Mouse (Mus musculus): Measurements from ENCODE around the gene Gast. TPM values are rescaled to one million over a fixed set of nuclear protein-coding genes. Genes with fewer than 3 reads are reported as not detected.
A peak's percentile ranks its signal among the peaks of the same experiment; 100 is the strongest.

Gene Gast
- total and polyA plus RNA-seq, 2 experiments from 2014 or later, result not detected

DNA sequence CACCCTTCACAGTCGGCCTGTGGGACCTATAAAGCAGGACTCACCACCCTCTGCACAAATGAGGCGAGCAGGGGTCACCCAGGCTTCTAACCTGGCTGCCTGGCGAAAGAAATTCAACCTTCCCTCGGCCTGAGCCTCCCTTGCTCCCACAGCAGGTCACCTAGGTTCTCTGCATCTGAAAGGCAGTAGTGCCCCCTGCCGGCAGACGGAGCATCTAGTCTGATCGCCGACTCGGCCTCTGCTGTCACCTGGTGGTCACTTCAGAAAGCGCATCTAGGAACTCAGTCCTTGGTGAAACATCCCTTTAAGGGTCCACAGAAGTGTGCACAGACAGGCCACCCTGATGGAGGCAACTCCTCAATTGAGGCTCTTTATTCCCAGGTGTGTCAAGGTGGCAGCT, 38.9 kb upstream of the Gast start:
- H3K36me3 ChIP-seq (replicated peaks; ENCODE audit: control insufficient read depth, insufficient read depth, low read length), result no peaks in the 10 kb centered on the region
- H3K4me3 ChIP-seq (ENCODE audit: low read depth, low read length), result no peak overlapping the region
- ATAC-seq (ENCODE audit: insufficient read depth, low read depth) (peak; percentile 52), DNase-seq (ENCODE audit: low spot score) (peak; percentile 75)
- TF ChIP-seq EP300 (IDR thresholded peaks at IDR 0.05; ENCODE audit: low read depth) (no peak), CTCF (IDR thresholded peaks at IDR 0.05; ENCODE audit: low read depth) (peak; percentile 100)
- H3K27ac ChIP-seq (ENCODE audit: low read depth), result no peak overlapping the region
- 10% methylated on average over 10 of the region's 10 CpGs for WGBS
- H3K4me2 ChIP-seq (ENCODE audit: low read depth, low read length), result no peak overlapping the region
- H3K9ac ChIP-seq (replicated peaks; ENCODE audit: low read depth, low read length), result no peak overlapping the region
- H3K27me3 ChIP-seq (ENCODE audit: control insufficient read depth, insufficient read depth, low read length), result 0 out of 2 replicates have a peak, but pooled peaks cover 8% of the 10 kb centered on the region
- H3K4me1 ChIP-seq (ENCODE audit: control insufficient read depth, insufficient read depth), result 0 out of 2 replicates have a peak, but pooled peaks cover 4% of the 10 kb centered on the region
- no peaks in the 10 kb centered on the region for H3K9me3 ChIP-seq (replicated peaks; ENCODE audit: control insufficient read depth, low read length)

DNA sequence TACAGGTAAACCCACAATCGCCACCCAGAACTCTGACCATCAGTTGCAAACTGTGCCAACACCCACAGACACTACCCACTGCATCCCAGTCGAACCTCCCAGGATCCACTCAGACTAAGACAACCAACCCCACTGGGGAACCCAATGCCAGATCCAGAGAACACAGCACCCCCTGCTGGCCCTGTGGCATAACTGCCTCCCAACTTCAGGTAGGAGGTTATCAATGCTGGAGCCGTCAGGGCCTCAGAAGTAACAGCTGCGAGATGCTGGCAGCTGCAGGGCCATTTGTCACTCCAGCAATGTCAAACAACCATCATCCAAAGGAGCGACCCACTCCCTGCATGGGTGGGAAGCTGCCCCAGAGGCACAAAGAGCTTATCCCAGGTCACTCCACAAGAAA, 36.4 kb upstream of the Gast start:
- DNase-seq (ENCODE audit: low spot score) (no peak), ATAC-seq (ENCODE audit: insufficient read depth, low read depth) (no peak)
- 0 out of 2 replicates have a peak, but pooled peaks cover 4% of the 10 kb centered on the region for H3K4me1 ChIP-seq (ENCODE audit: control insufficient read depth, insufficient read depth)
- WGBS, result 33% methylated on average over 5 of the region's 5 CpGs
- no peaks in the 10 kb centered on the region for H3K36me3 ChIP-seq (replicated peaks; ENCODE audit: control insufficient read depth, insufficient read depth, low read length)
- TF ChIP-seq CTCF (IDR thresholded peaks at IDR 0.05; ENCODE audit: low read depth) (peak; percentile 36), EP300 (IDR thresholded peaks at IDR 0.05; ENCODE audit: low read depth) (no peak)
- H3K4me3 ChIP-seq (ENCODE audit: low read depth, low read length), result no peak overlapping the region
- H3K9me3 ChIP-seq (replicated peaks; ENCODE audit: control insufficient read depth, low read length), result no peaks in the 10 kb centered on the region
- H3K4me2 ChIP-seq (ENCODE audit: low read depth, low read length), result peak overlapping the region; percentile 32; the same call in 1 of the 2 replicates
- H3K27ac ChIP-seq (ENCODE audit: low read depth), result no peak overlapping the region
- H3K9ac ChIP-seq (replicated peaks; ENCODE audit: low read depth, low read length), result no peak overlapping the region
- H3K27me3 ChIP-seq (ENCODE audit: control insufficient read depth, insufficient read depth, low read length), result 0 out of 2 replicates have a peak, but pooled peaks cover 8% of the 10 kb centered on the region

- WGBS, result 15% methylated on average over 18 of the region's 18 CpGs
- no peak overlapping the region for H3K4me3 ChIP-seq (ENCODE audit: low read depth, low read length)
- no peaks in the 10 kb centered on the region for H3K9me3 ChIP-seq (replicated peaks; ENCODE audit: control insufficient read depth, low read length)
These were observed 35.8 kb upstream of the Gast start for GRCm38 (mm10) chr11:100298274-100299036.

DNA sequence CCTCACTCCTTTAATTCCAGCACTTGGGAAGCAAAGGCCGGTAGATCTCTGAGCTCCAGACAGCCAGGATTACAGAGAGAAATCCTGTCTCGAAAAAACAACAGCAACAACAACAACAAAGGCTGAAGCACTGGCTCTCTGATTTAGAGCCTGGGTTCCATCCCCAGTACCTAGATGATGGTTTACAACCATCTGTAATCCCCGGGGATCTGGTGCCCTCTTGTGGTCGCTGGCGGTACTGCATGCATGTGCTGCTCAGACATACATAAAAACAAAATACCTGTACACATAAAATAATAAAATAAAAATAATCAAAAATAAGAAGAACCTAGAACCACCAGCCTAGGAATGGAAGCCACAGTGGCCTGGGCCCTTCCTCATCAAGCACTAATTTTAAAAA, 33.9 kb upstream of the Gast start:
- H3K9me3 ChIP-seq (replicated peaks; ENCODE audit: control insufficient read depth, low read length), result no peaks in the 10 kb centered on the region
- no peak overlapping the region for H3K4me3 ChIP-seq (ENCODE audit: low read depth, low read length)
- no peak for ATAC-seq (ENCODE audit: insufficient read depth, low read depth)
- no peak overlapping the region for H3K27ac ChIP-seq (ENCODE audit: low read depth)
- DNase-seq (ENCODE audit: low spot score), result no peak
- H3K36me3 ChIP-seq (replicated peaks; ENCODE audit: control insufficient read depth, insufficient read depth, low read length), result no peaks in the 10 kb centered on the region
- H3K27me3 ChIP-seq (ENCODE audit: control insufficient read depth, insufficient read depth, low read length), result 0 out of 2 replicates have a peak, but pooled peaks cover 8% of the 10 kb centered on the region
- peak; percentile 90 for TF ChIP-seq CTCF (IDR thresholded peaks at IDR 0.05; ENCODE audit: low read depth)
- TF ChIP-seq EP300 (IDR thresholded peaks at IDR 0.05; ENCODE audit: low read depth), result no peak
- WGBS, result 7% methylated on average over 5 of the region's 5 CpGs
- H3K9ac ChIP-seq (replicated peaks; ENCODE audit: low read depth, low read length), result no peak overlapping the region
- H3K4me1 ChIP-seq (ENCODE audit: control insufficient read depth, insufficient read depth), result 0 out of 2 replicates have a peak, but pooled peaks cover 4% of the 10 kb centered on the region
- H3K4me2 ChIP-seq (ENCODE audit: low read depth, low read length), result no peak overlapping the region

More at GRCm38 (mm10) chr11:100298274-100299036, 35.8 kb upstream of the Gast start:
- DNase-seq (ENCODE audit: low spot score) (peak; percentile 45), ATAC-seq (ENCODE audit: insufficient read depth, low read depth) (peak; percentile 36; the same call in 1 of the 2 replicates)
- Histone ChIP-seq H3K4me1 (ENCODE audit: control insufficient read depth, insufficient read depth) (0 out of 2 replicates have a peak, but pooled peaks cover 4% of the 10 kb centered on the region), H3K27me3 (ENCODE audit: control insufficient read depth, insufficient read depth, low read length) (0 out of 2 replicates have a peak, but pooled peaks cover 8% of the 10 kb centered on the region), H3K27ac (ENCODE audit: low read depth) (no peak overlapping the region), H3K9ac (replicated peaks; ENCODE audit: low read depth, low read length) (no peak overlapping the region), H3K36me3 (replicated peaks; ENCODE audit: control insufficient read depth, insufficient read depth, low read length) (no peaks in the 10 kb centered on the region), H3K4me2 (ENCODE audit: low read depth, low read length) (peak overlapping the region; percentile 32; the same call in 1 of the 2 replicates)
- TF ChIP-seq CTCF (IDR thresholded peaks at IDR 0.05; ENCODE audit: low read depth) (peak; percentile 89), EP300 (IDR thresholded peaks at IDR 0.05; ENCODE audit: low read depth) (no peak)

GRCm38 (mm10) chr11:100301292-100301691, 32.9 kb upstream of the Gast start:
- no peak for DNase-seq (ENCODE audit: low spot score)
- Histone ChIP-seq H3K27ac (ENCODE audit: low read depth) (no peak overlapping the region), H3K9me3 (replicated peaks; ENCODE audit: control insufficient read depth, low read length) (no peaks in the 10 kb centered on the region), H3K4me1 (ENCODE audit: control insufficient read depth, insufficient read depth) (0 out of 2 replicates have a peak, but pooled peaks cover 4% of the 10 kb centered on the region), H3K27me3 (ENCODE audit: control insufficient read depth, insufficient read depth, low read length) (0 out of 2 replicates have a peak, but pooled peaks cover 8% of the 10 kb centered on the region), H3K4me2 (ENCODE audit: low read depth, low read length) (no peak overlapping the region), H3K9ac (replicated peaks; ENCODE audit: low read depth, low read length) (no peak overlapping the region), H3K4me3 (ENCODE audit: low read depth, low read length) (no peak overlapping the region), H3K36me3 (replicated peaks; ENCODE audit: control insufficient read depth, insufficient read depth, low read length) (no peaks in the 10 kb centered on the region)
- no peak for TF ChIP-seq EP300 (IDR thresholded peaks at IDR 0.05; ENCODE audit: low read depth)
- no peak for TF ChIP-seq CTCF (IDR thresholded peaks at IDR 0.05; ENCODE audit: low read depth)
- no peak for ATAC-seq (ENCODE audit: insufficient read depth, low read depth)
- WGBS, result 68% methylated on average over 5 of the region's 5 CpGs

Measured in heart, postnatal 0 days (tissue).